Mouse (Mus musculus) heart, embryonic 10.5 days (tissue): ENCODE data around the gene Tnfaip8l2. TPM values are rescaled to one million over a fixed set of nuclear protein-coding genes. Genes with fewer than 3 reads are reported as not detected.

Source experiments
- DNase-seq: peaks from one replicate; pipeline ENCODE4 v3.0.0-alpha.2; 2017; ENCODE audit warnings: low spot score
- H3K27ac ChIP-seq: fragments of 300-500 bp; sonication (generic); 2 replicates; pipeline ENCODE4 v1.5.1; 2016; ENCODE audit warnings: mild to moderate bottlenecking
- H3K27me3 ChIP-seq: fragments of 300-500 bp; sonication (generic); 2 replicates; pipeline ENCODE4 v1.6.1; 2016; ENCODE audit warnings: mild to moderate bottlenecking; ENCODE audit not compliant: poor library complexity, insufficient read depth, severe bottlenecking
- H3K36me3 ChIP-seq: fragments of 300-500 bp; sonication (generic); 2 replicates; pipeline ENCODE4 v1.6.1; 2016; ENCODE audit warnings: mild to moderate bottlenecking, moderate library complexity
- H3K4me1 ChIP-seq: fragments of 300-500 bp; sonication (generic); 2 replicates; pipeline ENCODE4 v1.6.1; 2016; ENCODE audit warnings: mild to moderate bottlenecking
- H3K4me3 ChIP-seq: fragments of 300-500 bp; sonication (generic); 2 replicates; pipeline ENCODE4 v1.5.1; 2016; ENCODE audit warnings: mild to moderate bottlenecking, moderate library complexity
- H3K9me3 ChIP-seq: fragments of 300-500 bp; sonication (generic); 2 replicates; pipeline ENCODE4 v1.6.1; 2016; ENCODE audit warnings: mild to moderate bottlenecking, moderate library complexity
- WGBS: fragments of 180-500 bp; shearing (Covaris S2); methylation state at CpG from one replicate; pipeline ENCODE4 v1.1.7; 2016; 5-methylcytosine and 5-hydroxymethylcytosine counted together
- microRNA-seq: library from miRNA; unstranded; fragments of <30 nt; microRNA quantifications from one replicate; pipeline ENCODE4, GENCODE M21; 2017
- polyA plus RNA-seq: library from polyadenylated mRNA; unstranded; fragments of >200 nt; fragmentation: Nextera tagmentation; extraction: Ambion mirVana; gene quantifications from 2 replicates; pipeline ENCODE4 v1.2.1, GENCODE M21; 2016

Gene Tnfaip8l2
- polyA plus RNA-seq, 1 experiment from 2014 or later = 1.2 TPM

- DNase-seq = no peak
- no peaks in the 10 kb centered on the region for H3K27me3 ChIP-seq
- H3K9me3 ChIP-seq = no peaks in the 10 kb centered on the region
- peaks cover 10% of the 10 kb centered on the region for H3K4me1 ChIP-seq
- 47% methylated on average over 2 of the region's 2 CpGs for WGBS
- H3K4me3 ChIP-seq = no peak overlapping the region
- no peak overlapping the region for H3K27ac ChIP-seq
- H3K36me3 ChIP-seq = peaks cover 35% of the 10 kb centered on the region
Measured at GRCm38 (mm10) chr3:95100854-95101253, 41.3 kb downstream of the Tnfaip8l2 start.

Small RNA genes within 50 kb of the gene (microRNA-seq; reads per million reads assigned to microRNA genes)
- not detected for gene Mir8099-1

Other genes with a start within 250 kb of the Tnfaip8l2 start
- 30.5 and 35.8 TPM in 2 replicates for gene Selenbp1, start 209.3 kb downstream of the Tnfaip8l2 start, polyA plus RNA-seq
- gene Rfx5, start 188.3 kb downstream of the Tnfaip8l2 start, polyA plus RNA-seq = 7.3 and 7.8 TPM in 2 replicates
- gene Pi4kb, start 167.6 kb downstream of the Tnfaip8l2 start, polyA plus RNA-seq = 8.4 and 17.3 TPM in 2 replicates
- gene Zfp687, start 126.9 kb downstream of the Tnfaip8l2 start, polyA plus RNA-seq = 28.1 and 28.2 TPM in 2 replicates
- gene Psmd4, start 99.7 kb downstream of the Tnfaip8l2 start, polyA plus RNA-seq = 282 and 332 TPM in 2 replicates
- 18.3 and 18.8 TPM in 2 replicates for gene Pip5k1a, start 35.4 kb downstream of the Tnfaip8l2 start, polyA plus RNA-seq
- 124 and 172 TPM in 2 replicates for gene Vps72, start 31.3 kb downstream of the Tnfaip8l2 start, polyA plus RNA-seq
- gene Tmod4, start 17.9 kb downstream of the Tnfaip8l2 start, polyA plus RNA-seq = 0.70 and 0.90 TPM in 2 replicates
- 55.3 and 60.9 TPM in 2 replicates for gene Scnm1, start 8.3 kb downstream of the Tnfaip8l2 start, polyA plus RNA-seq
- 8.7 and 10.1 TPM in 2 replicates for gene Lysmd1, start 8.3 kb downstream of the Tnfaip8l2 start, polyA plus RNA-seq
- 1.9 and 4.1 TPM in 2 replicates for gene Sema6c, start 18.1 kb upstream of the Tnfaip8l2 start, polyA plus RNA-seq
- gene Gabpb2, start 75.6 kb upstream of the Tnfaip8l2 start, polyA plus RNA-seq = 8.7 and 8.8 TPM in 2 replicates
- gene Cdc42se1, start 86.4 kb upstream of the Tnfaip8l2 start, polyA plus RNA-seq = 59.8 and 74.9 TPM in 2 replicates
- 10.7 and 11.1 TPM in 2 replicates for gene Mllt11, start 89.8 kb upstream of the Tnfaip8l2 start, polyA plus RNA-seq
- 0.69 and 0.97 TPM in 2 replicates for gene Gm128, start 99.2 kb upstream of the Tnfaip8l2 start, polyA plus RNA-seq
- gene Bnipl, start 108.8 kb upstream of the Tnfaip8l2 start, polyA plus RNA-seq = 0.22 and 0.43 TPM in 2 replicates
- gene Mindy1, start 139.0 kb upstream of the Tnfaip8l2 start, polyA plus RNA-seq = 26.2 and 27.0 TPM in 2 replicates
- gene Prune1, start 139.7 kb upstream of the Tnfaip8l2 start, polyA plus RNA-seq = 30.7 and 31.1 TPM in 2 replicates
- gene Anxa9, start 164.8 kb upstream of the Tnfaip8l2 start, polyA plus RNA-seq = 1.6 and 2.5 TPM in 2 replicates
- 147 TPM in 2 replicates for gene Cers2, start 172.4 kb upstream of the Tnfaip8l2 start, polyA plus RNA-seq
- 33.0 and 42.8 TPM in 2 replicates for gene Setdb1, start 214.8 kb upstream of the Tnfaip8l2 start, polyA plus RNA-seq